Mouse (Mus musculus): ENCODE results near the gene Prm2. TPM values are rescaled to one million over a fixed set of nuclear protein-coding genes. Genes with fewer than 3 reads are reported as not detected.

Prm2 gene
- not detected in 2 replicates for polyA plus RNA-seq (2014; fragmentation: Nextera tagmentation; extraction: Ambion mirVana)

DNA sequence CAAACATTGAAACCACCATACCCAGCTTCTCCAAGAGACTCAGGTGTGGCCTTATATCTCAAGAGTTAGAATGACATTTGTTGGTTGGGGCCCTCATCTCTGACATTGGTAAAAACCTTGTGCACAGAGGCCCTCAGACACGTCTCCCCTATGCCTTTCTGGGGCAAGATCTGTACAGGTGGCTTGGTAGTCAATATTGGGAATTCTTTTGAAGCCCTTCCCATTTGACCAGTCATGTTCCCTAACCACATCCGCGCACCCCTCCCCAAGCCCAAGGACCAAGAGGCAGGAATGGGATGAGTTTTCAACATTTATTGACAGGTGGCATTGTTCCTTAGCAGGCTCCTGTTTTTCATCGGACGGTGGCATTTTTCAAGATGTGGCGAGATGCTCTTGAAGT lies at the start of gene Prm2:
TSS of gene Prm2 (minus strand) at position 101 of the 400 bp plus-strand sequence.
- H3K27ac ChIP-seq (ENCODE audit: low read depth) = no peak within 1 kb of the TSS
- 60% methylated on average over 6 of the region's 6 CpGs for WGBS
- no peak within 1 kb of the TSS for H3K4me2 ChIP-seq
- peaks cover 18% of the 10 kb centered on the region for H3K27me3 ChIP-seq (ENCODE audit: insufficient read depth, low read length)
- no peaks in the 10 kb centered on the region for H3K4me1 ChIP-seq (ENCODE audit: insufficient read depth)
- no peaks in the 10 kb centered on the region for H3K36me3 ChIP-seq (ENCODE audit: insufficient read depth)
- no peak within 1 kb of the TSS for H3K4me3 ChIP-seq (ENCODE audit: low read depth, low read length)
- DNase-seq (no peak), ATAC-seq (ENCODE audit: insufficient read depth) (no peak)
- TF ChIP-seq CTCF (IDR thresholded peaks at IDR 0.05; ENCODE audit: low read depth) = no peak
- H3K9ac ChIP-seq = no peak within 1 kb of the TSS
- no peaks in the 10 kb centered on the region for H3K9me3 ChIP-seq (ENCODE audit: low read depth, low read length)

GRCm38 (mm10) chr16:10844319-10844670 lies 48.4 kb upstream of the Prm2 start:
- no peak overlapping the region for H3K9ac ChIP-seq
- no peaks in the 10 kb centered on the region for H3K27me3 ChIP-seq (ENCODE audit: insufficient read depth, low read length)
- peak overlapping the region; percentile 65; the same call in 1 of the 2 replicates for H3K27ac ChIP-seq (ENCODE audit: low read depth)
- DNase-seq (no peak), ATAC-seq (ENCODE audit: insufficient read depth) (peak; percentile 10; the same call in 1 of the 2 replicates)
- H3K9me3 ChIP-seq (ENCODE audit: low read depth, low read length) = no peaks in the 10 kb centered on the region
- H3K36me3 ChIP-seq (ENCODE audit: insufficient read depth) = peaks cover 8% of the 10 kb centered on the region; the same call in 1 of the 2 replicates
- peak overlapping the region; percentile 50 for H3K4me2 ChIP-seq
- no peak overlapping the region for H3K4me3 ChIP-seq (ENCODE audit: low read depth, low read length)
- peaks cover 15% of the 10 kb centered on the region for H3K4me1 ChIP-seq (ENCODE audit: insufficient read depth)
- WGBS = 30% methylated on average over 6 of the region's 6 CpGs
- TF ChIP-seq CTCF (IDR thresholded peaks at IDR 0.05; ENCODE audit: low read depth) = no peak

GRCm38 (mm10) chr16:10843486-10844318 lies 47.8 kb upstream of the Prm2 start:
- no peak for TF ChIP-seq CTCF (IDR thresholded peaks at IDR 0.05; ENCODE audit: low read depth)
- 7% methylated on average over 18 of the region's 18 CpGs for WGBS
- DNase-seq (peak; percentile 85), ATAC-seq (ENCODE audit: insufficient read depth) (peak; percentile 75)
- peak overlapping the region; percentile 50 for H3K4me2 ChIP-seq
- peaks cover 8% of the 10 kb centered on the region; the same call in 1 of the 2 replicates for H3K36me3 ChIP-seq (ENCODE audit: insufficient read depth)
- H3K9me3 ChIP-seq (ENCODE audit: low read depth, low read length) = no peaks in the 10 kb centered on the region
- no peaks in the 10 kb centered on the region for H3K27me3 ChIP-seq (ENCODE audit: insufficient read depth, low read length)
- peak overlapping the region; percentile 17 for H3K4me3 ChIP-seq (ENCODE audit: low read depth, low read length)
- H3K27ac ChIP-seq (ENCODE audit: low read depth) = peak overlapping the region; percentile 65; the same call in 1 of the 2 replicates
- peak overlapping the region; percentile 21 for H3K9ac ChIP-seq
- peaks cover 10% of the 10 kb centered on the region for H3K4me1 ChIP-seq (ENCODE audit: insufficient read depth)

DNA sequence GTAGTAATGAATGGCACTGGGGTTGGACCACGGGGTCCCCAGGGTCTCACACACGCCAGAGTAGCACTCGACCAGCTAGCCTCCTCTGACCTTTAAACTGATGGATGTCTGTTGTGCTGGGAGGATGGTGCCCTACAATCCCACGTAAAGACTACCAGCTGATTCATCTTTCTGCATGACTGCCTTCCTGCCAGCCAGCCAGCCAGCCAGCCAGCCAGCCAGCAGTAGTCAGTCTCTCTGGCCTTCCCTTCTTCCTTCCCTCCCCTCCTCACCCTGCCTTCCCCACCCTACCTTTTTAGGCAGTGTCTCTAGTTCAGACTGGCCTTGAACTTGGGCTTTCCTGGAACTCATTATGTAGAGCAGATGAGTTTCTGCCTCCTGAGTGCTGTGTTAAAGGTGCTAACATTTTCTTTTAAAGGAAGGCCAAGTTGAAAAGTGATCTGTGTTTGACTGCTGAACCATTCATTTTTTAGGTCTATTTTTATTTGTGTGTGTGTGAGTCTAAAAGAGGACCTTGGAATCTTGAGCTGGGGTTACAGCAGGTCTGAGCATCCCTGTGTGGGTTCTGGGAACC lies 46.4 kb upstream of the Prm2 start:
- DNase-seq (no peak), ATAC-seq (ENCODE audit: insufficient read depth) (no peak)
- no peak overlapping the region for H3K4me2 ChIP-seq
- no peak overlapping the region for H3K4me3 ChIP-seq (ENCODE audit: low read depth, low read length)
- no peak overlapping the region for H3K9ac ChIP-seq
- TF ChIP-seq CTCF (IDR thresholded peaks at IDR 0.05; ENCODE audit: low read depth) = no peak
- no peak overlapping the region for H3K27ac ChIP-seq (ENCODE audit: low read depth)
- 74% methylated on average over 4 of the region's 4 CpGs for WGBS
- peaks cover 20% of the 10 kb centered on the region for H3K4me1 ChIP-seq (ENCODE audit: insufficient read depth)
- H3K9me3 ChIP-seq (ENCODE audit: low read depth, low read length) = no peaks in the 10 kb centered on the region
- peaks cover 8% of the 10 kb centered on the region; the same call in 1 of the 2 replicates for H3K36me3 ChIP-seq (ENCODE audit: insufficient read depth)
- H3K27me3 ChIP-seq (ENCODE audit: insufficient read depth, low read length) = no peaks in the 10 kb centered on the region

- ATAC-seq (ENCODE audit: insufficient read depth) (no peak), DNase-seq (no peak)
- no peak overlapping the region for H3K4me2 ChIP-seq
- no peak overlapping the region for H3K9ac ChIP-seq
- WGBS = 79% methylated on average over 10 of the region's 14 CpGs
- TF ChIP-seq CTCF (IDR thresholded peaks at IDR 0.05; ENCODE audit: low read depth) = no peak
- no peaks in the 10 kb centered on the region for H3K27me3 ChIP-seq (ENCODE audit: insufficient read depth, low read length)
- peaks cover 23% of the 10 kb centered on the region for H3K4me1 ChIP-seq (ENCODE audit: insufficient read depth)
- H3K4me3 ChIP-seq (ENCODE audit: low read depth, low read length) = no peak overlapping the region
- H3K27ac ChIP-seq (ENCODE audit: low read depth) = no peak overlapping the region
- H3K9me3 ChIP-seq (ENCODE audit: low read depth, low read length) = no peaks in the 10 kb centered on the region
- peaks cover 8% of the 10 kb centered on the region; the same call in 1 of the 2 replicates for H3K36me3 ChIP-seq (ENCODE audit: insufficient read depth)
Observed at GRCm38 (mm10) chr16:10840018-10840417, 44.1 kb upstream of the Prm2 start.

DNA sequence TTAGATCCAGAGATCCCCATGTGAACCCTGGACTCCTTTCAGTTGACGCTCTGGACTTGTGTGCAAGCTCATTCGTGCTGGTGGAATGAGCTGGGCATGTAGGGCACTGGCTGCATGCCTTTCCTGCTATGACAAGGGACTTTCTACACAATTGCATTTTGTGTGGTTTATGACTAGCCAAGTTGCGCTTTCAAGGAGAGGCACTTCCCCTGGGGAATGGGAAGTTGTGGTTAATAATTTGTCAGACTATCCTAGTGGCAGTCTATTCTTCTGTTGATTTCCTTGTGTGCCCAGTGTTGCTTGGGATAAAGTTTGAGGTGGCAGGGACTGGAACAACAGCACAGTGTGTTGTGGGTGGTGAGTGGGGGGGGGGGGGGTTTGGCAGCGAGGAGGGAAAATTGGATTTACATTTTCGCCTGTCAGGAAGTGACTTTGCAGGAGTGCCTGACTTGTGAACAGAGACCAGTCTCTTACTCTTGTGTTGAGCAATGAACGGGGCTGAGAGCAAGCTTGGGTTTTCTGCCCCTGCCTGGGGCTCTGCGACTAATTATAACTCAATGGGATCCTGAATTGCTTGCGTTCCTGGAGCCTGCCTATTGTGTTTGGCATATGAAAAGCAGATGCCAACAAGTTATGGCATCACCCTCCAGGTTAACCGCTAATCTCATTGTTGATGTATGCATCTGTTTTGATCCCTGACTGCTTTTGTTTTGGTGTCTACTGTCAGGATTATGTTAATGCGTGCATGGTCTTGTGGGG lies 42.7 kb upstream of the Prm2 start:
- H3K4me1 ChIP-seq (ENCODE audit: insufficient read depth) = peaks cover 17% of the 10 kb centered on the region
- H3K9ac ChIP-seq = no peak overlapping the region
- TF ChIP-seq CTCF (IDR thresholded peaks at IDR 0.05; ENCODE audit: low read depth) = no peak
- H3K27ac ChIP-seq (ENCODE audit: low read depth) = peak overlapping the region; percentile 54; the same call in 1 of the 2 replicates
- H3K4me3 ChIP-seq (ENCODE audit: low read depth, low read length) = no peak overlapping the region
- H3K9me3 ChIP-seq (ENCODE audit: low read depth, low read length) = no peaks in the 10 kb centered on the region
- ATAC-seq (ENCODE audit: insufficient read depth) (no peak), DNase-seq (peak; percentile 50)
- 49% methylated on average over 10 of the region's 10 CpGs for WGBS
- H3K27me3 ChIP-seq (ENCODE audit: insufficient read depth, low read length) = no peaks in the 10 kb centered on the region
- peak overlapping the region; percentile 6; the same call in 1 of the 2 replicates for H3K4me2 ChIP-seq
- H3K36me3 ChIP-seq (ENCODE audit: insufficient read depth) = peaks cover 8% of the 10 kb centered on the region; the same call in 1 of the 2 replicates
